Mouse (Mus musculus) adrenal gland, adult 18-20 months (tissue): Measurements from ENCODE around the gene Oaf. TPM values are rescaled to one million over a fixed set of nuclear protein-coding genes. Genes with fewer than 3 reads are reported as not detected.

Experiments used
- DNase-seq, 2 experiments: peaks; one replicate each; pipeline ENCODE4 v3.0.0; 2021 to 2022; ENCODE audit warnings: low spot score in 2 of 2
- total RNA-seq, 2 experiments: library from RNA; stranded (reverse); gene quantifications; 1 replicate in 1 of 2; 2 replicates in 1 of 2; pipeline ENCODE4 v1.2.3; 2021

Oaf gene
- total RNA-seq, 2 experiments from 2014 or later, result 9.9 to 38.0 TPM

DNA sequence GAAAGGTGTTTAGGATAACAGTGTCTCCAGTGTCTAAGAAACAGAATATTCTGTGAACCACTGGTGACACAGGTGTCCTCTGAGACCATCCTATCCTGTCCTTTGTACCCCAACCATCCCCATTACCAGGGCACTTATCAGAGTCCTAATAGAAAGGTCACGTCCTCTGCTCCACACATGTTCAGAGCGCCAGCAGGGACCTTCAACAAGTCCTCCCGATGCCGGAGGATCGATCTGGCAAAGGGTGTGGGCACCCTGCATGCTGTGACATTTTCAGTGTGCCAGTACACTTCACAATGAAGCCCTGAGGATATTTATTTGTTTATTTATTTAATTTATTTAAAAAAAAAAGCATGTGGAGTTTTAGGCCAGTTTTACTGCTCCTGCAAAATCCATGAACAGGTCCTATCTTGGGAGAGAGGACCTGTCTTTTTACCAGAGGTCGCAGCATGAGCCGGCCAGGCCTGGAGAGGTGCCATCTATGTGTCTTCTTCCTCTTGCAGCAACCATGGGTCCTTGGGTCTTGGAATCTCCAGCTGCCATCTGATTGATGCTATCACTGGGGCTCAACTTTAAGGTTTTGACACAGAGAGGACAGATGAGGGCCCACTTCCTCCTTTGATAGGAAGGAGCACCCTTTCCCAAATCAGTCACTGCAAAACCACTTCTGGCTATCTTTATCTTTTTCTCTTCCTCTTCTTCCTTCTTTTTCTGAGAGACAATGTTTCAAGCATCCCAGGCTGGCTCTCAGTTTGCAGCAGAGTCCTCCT, 6.3 kb upstream of the Oaf start:
- DNase-seq, result no peak

GRCm38 (mm10) chr9:43242432-43242831, 2.7 kb upstream of the Oaf start:
- DNase-seq, result no peak

DNA sequence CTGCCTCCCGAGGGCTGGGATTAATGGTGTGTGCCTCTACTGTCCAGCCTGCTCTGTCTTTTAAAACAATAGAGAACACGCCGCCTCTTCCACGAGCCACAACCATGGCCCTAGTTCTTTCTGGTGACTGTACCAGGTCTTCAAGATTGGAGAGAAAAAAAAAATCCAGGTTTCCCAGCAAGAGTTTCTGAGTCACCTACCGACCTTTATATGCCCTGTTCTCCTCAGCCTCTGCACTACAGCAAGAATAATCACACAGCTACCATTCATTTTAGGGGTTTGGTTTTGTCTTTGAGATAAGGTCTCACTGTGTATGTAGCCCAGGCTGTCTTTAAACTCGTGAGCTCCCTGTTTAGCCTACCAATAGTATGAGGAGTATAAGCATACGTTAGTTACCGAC, 2.3 kb upstream of the Oaf start:
- no peak for DNase-seq

DNA sequence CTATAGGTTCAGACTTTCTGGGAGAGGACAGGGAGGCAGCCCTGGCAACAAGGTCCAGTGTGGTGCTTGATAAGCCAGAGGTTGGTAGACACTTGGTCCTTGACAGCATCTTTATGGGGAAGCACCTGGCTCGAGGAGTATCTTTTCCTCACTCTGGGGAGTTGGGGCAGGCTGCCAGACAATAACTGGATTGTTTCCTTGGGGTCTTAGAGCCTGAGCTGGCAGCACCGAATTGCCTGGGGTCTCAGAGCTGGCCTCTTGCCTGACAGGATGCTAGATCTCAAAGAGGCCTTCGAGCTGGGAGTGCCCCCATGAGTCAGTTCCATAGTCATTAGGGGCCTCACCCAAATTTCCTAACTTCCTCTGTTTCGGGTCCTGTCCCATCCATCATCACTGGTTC, 1.6 kb upstream of the Oaf start:
- no peak for DNase-seq

DNA sequence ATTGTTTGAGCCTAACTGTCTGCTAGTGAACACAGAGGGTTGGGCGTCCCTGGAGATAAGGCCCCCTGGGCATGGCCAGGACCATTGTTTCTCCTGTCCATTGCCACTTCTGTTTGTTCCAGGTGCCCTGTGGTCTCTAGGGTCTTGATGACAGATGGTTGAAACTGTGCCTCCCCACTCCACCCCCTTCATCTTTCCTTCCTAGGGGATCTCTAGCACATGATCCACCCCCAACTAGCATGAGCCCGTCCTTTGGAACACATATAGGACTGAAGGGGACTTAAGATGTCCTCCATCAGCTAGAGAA, 836 bp upstream of the Oaf start:
- DNase-seq, result no peak

- DNase-seq, result peak; percentile 30 to 44
These were observed 823 bp downstream of the Oaf start for GRCm38 (mm10) chr9:43238631-43239545.

GRCm38 (mm10) chr9:43238167-43238566, 1.5 kb downstream of the Oaf start:
- no peak for DNase-seq

DNA sequence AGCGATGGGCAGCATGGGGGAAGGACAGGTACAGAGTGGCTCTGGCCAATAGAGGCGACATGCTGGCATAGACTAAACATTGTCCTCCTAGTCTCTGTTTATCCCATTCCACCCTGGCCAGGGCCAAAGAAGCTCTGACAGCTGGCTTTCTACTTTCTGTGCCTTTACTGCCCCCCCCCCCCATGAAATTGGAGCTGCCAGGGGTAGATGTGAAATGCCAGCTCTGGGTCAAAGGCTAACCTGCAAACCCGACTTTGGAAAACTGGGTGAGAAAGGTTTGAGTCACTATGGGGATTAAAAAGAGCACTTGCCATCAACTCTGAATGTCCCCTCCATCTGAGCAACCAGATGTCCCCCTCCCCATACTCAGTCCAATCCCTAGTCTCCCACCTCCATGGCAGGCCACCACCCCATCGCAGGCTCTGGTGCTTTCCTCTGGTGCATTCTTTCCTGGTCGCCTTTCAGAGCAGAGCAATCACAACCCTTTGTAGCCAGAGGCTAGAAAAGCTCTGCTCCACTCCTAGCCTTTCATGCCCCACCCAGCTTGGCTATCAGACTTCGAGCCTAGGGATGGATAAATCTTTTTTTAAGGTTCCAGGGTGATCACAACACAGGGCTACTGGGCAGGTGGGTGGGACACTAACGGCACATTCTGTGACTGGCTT, 2.5 kb downstream of the Oaf start:
- DNase-seq, result no peak

GRCm38 (mm10) chr9:43236576-43236975, 3.1 kb downstream of the Oaf start:
- DNase-seq, result no peak

GRCm38 (mm10) chr9:43236106-43236505, 3.6 kb downstream of the Oaf start:
- DNase-seq, result no peak

GRCm38 (mm10) chr9:43235336-43235735, 4.4 kb downstream of the Oaf start:
- DNase-seq, result no peak

DNA sequence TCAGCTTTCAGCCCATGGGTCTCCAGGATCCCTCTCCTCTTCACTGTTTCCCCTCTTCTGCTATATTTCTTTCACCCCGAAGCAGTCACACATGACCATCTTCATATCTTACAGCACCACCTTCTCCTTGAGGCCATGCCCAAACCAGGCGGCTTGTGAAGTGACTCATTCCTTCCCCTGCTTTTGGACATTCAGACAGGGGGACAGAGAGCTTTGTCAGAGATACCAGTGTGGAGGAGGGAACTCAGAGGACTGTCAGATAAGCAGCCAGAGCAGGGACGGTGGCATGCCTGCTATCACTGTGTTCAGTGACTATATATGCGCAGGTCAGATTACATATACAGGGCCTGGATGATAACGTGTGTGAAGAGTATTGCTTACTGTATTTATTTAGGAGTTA, 5.2 kb downstream of the Oaf start:
- no peak for DNase-seq

GRCm38 (mm10) chr9:43233515-43233914, 6.2 kb downstream of the Oaf start:
- no peak for DNase-seq

- no peak for DNase-seq
These were observed 6.7 kb downstream of the Oaf start for GRCm38 (mm10) chr9:43233044-43233443.

- no peak for DNase-seq
These were observed 7.4 kb downstream of the Oaf start for GRCm38 (mm10) chr9:43232286-43232685.

- no peak for DNase-seq
These were observed 7.9 kb downstream of the Oaf start for GRCm38 (mm10) chr9:43231805-43232204.

DNA sequence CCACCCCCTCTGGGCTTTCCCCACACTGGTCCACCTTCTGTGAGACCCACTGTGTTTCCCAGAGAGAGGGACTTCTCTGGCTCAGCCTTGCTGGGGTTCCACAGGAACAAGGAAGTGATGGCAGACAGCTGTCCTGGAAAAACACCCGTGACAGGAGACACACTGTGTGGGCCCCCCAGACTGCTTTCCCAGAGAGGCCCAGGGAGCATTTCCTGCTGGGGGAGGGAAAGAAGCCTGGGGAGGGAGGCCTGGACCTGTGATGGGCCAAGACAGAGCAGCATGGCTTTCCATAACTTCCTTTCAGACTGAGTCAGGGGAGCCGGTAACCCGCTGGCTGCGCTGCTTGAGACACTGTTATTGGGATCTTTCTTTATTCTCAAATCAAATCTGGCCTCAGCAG, 8.8 kb downstream of the Oaf start:
- DNase-seq, result no peak

DNA sequence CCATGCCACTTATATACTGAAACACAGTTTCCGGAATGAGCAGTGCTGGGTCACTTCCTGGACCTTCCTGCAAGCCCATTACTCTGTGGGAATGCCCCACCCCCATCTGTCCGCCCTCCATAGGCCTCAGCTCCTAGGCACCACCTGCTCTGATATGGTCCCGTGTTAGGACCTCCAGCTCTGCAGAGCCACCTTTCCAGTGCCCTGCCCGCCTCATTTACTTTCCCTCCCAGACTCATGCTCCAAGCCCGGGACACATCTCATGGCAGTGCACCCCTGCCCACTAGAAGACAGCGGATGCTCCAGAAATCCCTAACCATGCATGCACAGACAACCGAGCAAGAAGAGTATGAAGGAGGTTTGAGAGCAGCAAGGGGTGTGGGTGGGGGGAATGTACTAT, 9.7 kb downstream of the Oaf start:
- no peak for DNase-seq

- no peak for DNase-seq
These were observed 10.3 kb downstream of the Oaf start for GRCm38 (mm10) chr9:43229398-43229895.

DNA sequence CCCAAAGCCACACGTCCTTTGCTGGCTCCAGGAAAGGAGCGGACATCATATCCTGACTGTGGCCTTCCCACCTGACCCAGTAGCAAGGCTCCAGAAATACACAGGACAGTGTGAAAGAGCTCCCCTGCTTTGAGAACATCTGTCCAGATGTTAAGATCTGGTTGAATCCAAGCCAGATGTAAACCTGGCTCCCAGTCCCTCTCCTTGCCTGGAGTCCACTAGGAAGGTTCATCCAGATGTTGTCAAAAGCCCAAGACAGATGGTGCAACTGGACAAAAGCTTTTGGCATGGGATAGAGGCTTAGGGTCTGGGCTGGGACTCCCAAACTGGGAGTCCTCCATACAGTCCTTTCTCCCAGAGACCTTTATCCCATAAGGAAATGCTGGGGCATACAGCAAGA, 11.0 kb downstream of the Oaf start:
- DNase-seq, result no peak

DNA sequence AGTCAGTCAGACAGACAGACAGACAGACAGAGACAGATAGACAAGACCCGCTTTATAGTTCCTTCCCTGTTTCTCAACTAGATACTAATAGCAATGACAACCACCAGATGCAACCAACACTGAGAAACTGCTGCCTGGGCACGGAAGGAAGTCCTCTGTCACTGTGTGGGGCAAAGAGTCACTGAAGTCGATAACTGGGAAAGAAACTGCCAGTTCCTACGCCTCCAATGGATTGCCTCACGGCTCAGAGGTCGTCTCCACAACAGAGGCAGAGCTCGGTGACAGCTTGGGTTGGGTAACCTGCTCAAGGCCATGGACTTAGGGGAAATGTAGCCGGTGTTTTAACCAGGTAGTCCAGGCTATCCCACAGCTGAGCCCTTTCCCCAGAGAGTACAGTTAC, 12.1 kb downstream of the Oaf start:
- DNase-seq, result no peak
